Comparison of ENCODE assay signal across 16 mouse cellular contexts in the genomic region with DNA sequence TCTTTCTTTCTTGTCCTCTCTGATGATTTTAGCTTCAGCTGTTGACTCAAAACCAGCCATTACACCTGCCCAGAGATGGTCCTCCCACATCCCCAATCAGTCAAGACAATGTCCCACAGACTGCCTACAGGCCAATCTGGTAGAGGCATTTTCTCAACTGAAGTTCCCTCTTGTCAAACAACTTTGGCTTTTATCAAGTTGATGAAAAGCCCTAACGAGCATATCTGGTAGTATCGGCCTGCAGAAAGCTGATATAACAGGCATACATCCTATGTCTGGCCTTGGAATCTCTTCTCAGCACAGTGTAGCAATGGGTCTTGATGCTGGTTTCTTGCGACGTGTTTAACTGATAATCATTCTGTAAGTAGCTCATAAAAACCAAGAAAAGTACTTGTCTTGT.
"Had no signal": no experiment of that assay in that cellular context is flagged by ENCODE, and none has a peak within 500 bp of the region (broad histone marks: within the 10 kb centered on the region; RNA-seq: fewer than 3 reads in every experiment).

No protein-coding gene starts in this region.

- H3K27ac ChIP-seq: intestine, embryonic 15.5 days; layer of hippocampus, adult 2 months; limb, embryonic 10.5 days; midbrain, embryonic 15.5 days; neural tube, embryonic 13.5 days had no signal

- H3K9me3 ChIP-seq: intestine, embryonic 15.5 days; limb, embryonic 10.5 days; midbrain, embryonic 15.5 days; neural tube, embryonic 13.5 days had no signal

- H3K4me2 ChIP-seq: intestine, embryonic 15.5 days; midbrain, embryonic 11.5 days; midbrain, embryonic 15.5 days; neural tube, embryonic 13.5 days had no signal

- H3K36me3 ChIP-seq: intestine, embryonic 15.5 days; limb, embryonic 10.5 days; midbrain, embryonic 15.5 days; neural tube, embryonic 13.5 days had no signal

- DNase-seq: kidney, adult 18-20 months; kidney, postnatal 10 days; kidney, postnatal 4 days; lung, adult 2 months; lung, postnatal 36 days; right cerebral cortex, adult 18-20 months; right cerebral cortex, postnatal 25 days; thymus, adult 18-20 months; thymus, postnatal 25 days had no signal

- H3K4me1 ChIP-seq: midbrain, embryonic 15.5 days had no signal

- H3K27me3 ChIP-seq: intestine, embryonic 15.5 days; midbrain, embryonic 15.5 days; neural tube, embryonic 13.5 days had no signal

- H3K9ac ChIP-seq: intestine, embryonic 15.5 days; midbrain, embryonic 15.5 days; neural tube, embryonic 13.5 days had no signal

- H3K4me3 ChIP-seq: intestine, embryonic 15.5 days; layer of hippocampus, adult 2 months; limb, embryonic 10.5 days; midbrain, embryonic 15.5 days; neural tube, embryonic 13.5 days had no signal

- ATAC-seq: intestine, embryonic 15.5 days; lung, postnatal 0 days; midbrain, embryonic 15.5 days had no signal
